Mouse (Mus musculus): ENCODE results near the gene Crybg2. TPM values are rescaled to one million over a fixed set of nuclear protein-coding genes. Genes with fewer than 3 reads are reported as not detected.

Gene Crybg2
- total and polyA plus RNA-seq, 2 experiments: 1.4 to 1.6 TPM

DNA sequence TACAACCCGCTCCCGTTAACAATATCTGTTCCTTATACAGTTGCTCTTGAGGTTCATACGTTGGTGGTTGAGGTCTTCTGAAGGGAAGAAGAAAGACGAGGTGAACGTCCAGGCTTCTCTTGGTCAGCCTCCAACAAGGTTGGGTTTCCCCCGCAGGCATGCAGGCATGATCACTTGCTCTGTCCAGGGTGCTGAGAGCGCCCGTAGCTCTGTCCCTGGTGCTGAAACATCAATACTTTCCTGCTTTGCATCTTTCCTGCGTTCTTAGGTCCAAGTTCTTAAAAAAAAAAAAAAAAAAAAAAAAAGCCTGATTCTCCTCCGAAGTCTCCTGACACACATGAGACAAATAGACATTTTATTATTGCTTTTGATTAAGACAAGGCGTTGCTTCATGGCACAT lies 40.0 kb upstream of the Crybg2 start:
- WGBS: 4% methylated on average over 11 of the region's 11 CpGs
- H3K27me3 ChIP-seq (ENCODE audit: control insufficient read depth, insufficient read depth, low read length): peaks cover 28% of the 10 kb centered on the region

DNA sequence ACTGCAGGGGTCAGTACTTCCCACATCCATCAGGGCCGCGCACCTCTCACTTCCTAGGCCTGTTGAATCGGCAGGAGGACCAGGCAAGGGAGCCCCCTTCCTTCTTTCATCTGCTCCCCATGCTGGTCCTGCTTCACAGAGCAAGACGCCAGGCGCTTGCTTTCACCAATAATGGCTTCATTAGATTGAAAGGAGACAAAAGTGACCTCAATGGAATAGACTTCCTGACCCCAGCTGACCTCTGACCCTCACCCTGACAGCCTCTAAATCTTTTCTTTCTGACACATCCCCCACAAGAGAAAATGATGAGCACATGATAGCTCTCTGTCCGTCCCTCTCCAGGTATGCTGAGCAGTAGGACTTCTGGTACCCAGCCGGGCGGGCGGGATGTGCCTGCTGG lies 34.8 kb upstream of the Crybg2 start:
- 70% methylated on average over 9 of the region's 9 CpGs for WGBS
- no peak for DNase-seq (ENCODE audit: extremely low read depth, low read depth, low spot score)
- Histone ChIP-seq H3K27ac (replicated peaks; ENCODE audit: insufficient read depth, low read depth, low read length) (no peak overlapping the region), H3K4me1 (ENCODE audit: control insufficient read depth, insufficient read depth, low read length) (no peaks in the 10 kb centered on the region), H3K27me3 (ENCODE audit: control insufficient read depth, insufficient read depth, low read length) (no peaks in the 10 kb centered on the region), H3K9ac (ENCODE audit: low read depth, low read length) (no peak overlapping the region), H3K4me3 (ENCODE audit: insufficient read depth, low read depth, low read length) (no peak overlapping the region), H3K79me2 (ENCODE audit: control insufficient read depth, insufficient read depth, low read length) (no peaks in the 10 kb centered on the region), H3K36me3 (ENCODE audit: control insufficient read depth, insufficient read depth, low read length) (no peaks in the 10 kb centered on the region)
- TF ChIP-seq POLR2A (IDR thresholded peaks at IDR 0.05; ENCODE audit: extremely low read depth, insufficient read depth, low read length) (no peak), CTCF (IDR thresholded peaks at IDR 0.05; ENCODE audit: low read depth, low read length) (no peak)

More for the DNA sequence above, 40.0 kb upstream of the Crybg2 start:
- H3K79me2 ChIP-seq (ENCODE audit: control insufficient read depth, insufficient read depth, low read length): no peaks in the 10 kb centered on the region
- no peak overlapping the region for H3K9ac ChIP-seq (ENCODE audit: low read depth, low read length)
- no peaks in the 10 kb centered on the region for H3K4me1 ChIP-seq (ENCODE audit: control insufficient read depth, insufficient read depth, low read length)
- peak; percentile 29 for DNase-seq (ENCODE audit: extremely low read depth, low read depth, low spot score)
- TF ChIP-seq POLR2A (IDR thresholded peaks at IDR 0.05; ENCODE audit: extremely low read depth, insufficient read depth, low read length): no peak
- peak; percentile 41 for TF ChIP-seq CTCF (IDR thresholded peaks at IDR 0.05; ENCODE audit: low read depth, low read length)
- no peaks in the 10 kb centered on the region for H3K36me3 ChIP-seq (ENCODE audit: control insufficient read depth, insufficient read depth, low read length)
- no peak overlapping the region for H3K4me3 ChIP-seq (ENCODE audit: insufficient read depth, low read depth, low read length)
- H3K27ac ChIP-seq (replicated peaks; ENCODE audit: insufficient read depth, low read depth, low read length): no peak overlapping the region

- Histone ChIP-seq H3K9ac (ENCODE audit: low read depth, low read length) (no peak overlapping the region), H3K27me3 (ENCODE audit: control insufficient read depth, insufficient read depth, low read length) (0 out of 2 replicates have a peak, but pooled peaks cover 6% of the 10 kb centered on the region), H3K79me2 (ENCODE audit: control insufficient read depth, insufficient read depth, low read length) (no peaks in the 10 kb centered on the region), H3K27ac (replicated peaks; ENCODE audit: insufficient read depth, low read depth, low read length) (no peak overlapping the region), H3K4me3 (ENCODE audit: insufficient read depth, low read depth, low read length) (no peak overlapping the region), H3K36me3 (ENCODE audit: control insufficient read depth, insufficient read depth, low read length) (no peaks in the 10 kb centered on the region), H3K4me1 (ENCODE audit: control insufficient read depth, insufficient read depth, low read length) (no peaks in the 10 kb centered on the region)
- no peak for DNase-seq (ENCODE audit: extremely low read depth, low read depth, low spot score)
- 4% methylated on average over 16 of the region's 16 CpGs for WGBS
- TF ChIP-seq POLR2A (IDR thresholded peaks at IDR 0.05; ENCODE audit: extremely low read depth, insufficient read depth, low read length) (no peak), CTCF (IDR thresholded peaks at IDR 0.05; ENCODE audit: low read depth, low read length) (peak; percentile 89)
Measured at GRCm38 (mm10) chr4:134035953-134036352, 24.7 kb upstream of the Crybg2 start.

DNA sequence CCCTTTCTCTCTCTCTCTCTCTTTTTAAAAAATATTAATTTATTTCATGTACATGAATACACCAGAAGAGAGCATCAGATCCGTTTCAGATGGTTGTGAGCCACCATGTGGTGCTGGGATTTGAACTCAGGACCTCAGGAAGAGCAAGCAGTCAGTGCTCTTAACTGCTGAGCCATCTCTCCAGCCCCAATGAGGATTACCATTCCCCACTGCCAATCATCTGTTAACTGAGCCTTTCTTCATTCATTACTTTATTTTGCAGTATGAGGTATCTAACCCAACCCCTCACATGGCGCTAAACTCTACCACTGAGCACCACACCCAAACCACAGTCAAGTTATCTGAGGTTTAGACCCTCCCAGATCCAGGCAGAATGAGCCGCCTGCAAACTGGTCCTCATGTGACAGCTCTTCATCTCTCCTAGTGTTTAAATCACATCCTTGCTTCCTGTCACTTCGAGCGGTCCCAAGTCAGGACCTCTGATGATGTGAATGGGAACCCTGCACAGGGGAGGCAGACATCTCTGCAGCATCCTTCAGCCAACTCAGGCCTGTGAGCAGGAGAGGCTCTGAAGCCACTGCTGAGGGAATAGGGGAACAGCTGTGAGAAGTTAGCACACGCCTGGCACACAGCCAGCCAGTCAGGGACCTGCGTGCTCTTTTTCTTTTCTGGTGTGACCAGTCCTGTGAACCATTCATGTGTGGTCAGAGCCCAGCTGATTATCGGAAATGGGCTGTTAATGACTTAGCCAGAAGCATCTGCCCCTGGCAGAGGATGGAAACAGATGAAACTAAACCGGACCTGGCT lies 19.1 kb upstream of the Crybg2 start:
- H3K4me3 ChIP-seq (ENCODE audit: insufficient read depth, low read depth, low read length): no peak overlapping the region
- no peak for TF ChIP-seq POLR2A (IDR thresholded peaks at IDR 0.05; ENCODE audit: extremely low read depth, insufficient read depth, low read length)
- no peak for TF ChIP-seq CTCF (IDR thresholded peaks at IDR 0.05; ENCODE audit: low read depth, low read length)
- no peaks in the 10 kb centered on the region for H3K36me3 ChIP-seq (ENCODE audit: control insufficient read depth, insufficient read depth, low read length)
- WGBS: 56% methylated on average over 9 of the region's 9 CpGs
- H3K27ac ChIP-seq (replicated peaks; ENCODE audit: insufficient read depth, low read depth, low read length): no peak overlapping the region
- no peak overlapping the region for H3K9ac ChIP-seq (ENCODE audit: low read depth, low read length)
- H3K79me2 ChIP-seq (ENCODE audit: control insufficient read depth, insufficient read depth, low read length): no peaks in the 10 kb centered on the region
- no peaks in the 10 kb centered on the region for H3K4me1 ChIP-seq (ENCODE audit: control insufficient read depth, insufficient read depth, low read length)
- DNase-seq (ENCODE audit: extremely low read depth, low read depth, low spot score): no peak
- H3K27me3 ChIP-seq (ENCODE audit: control insufficient read depth, insufficient read depth, low read length): 0 out of 2 replicates have a peak, but pooled peaks cover 6% of the 10 kb centered on the region

- no peaks in the 10 kb centered on the region for H3K4me1 ChIP-seq (ENCODE audit: control insufficient read depth, insufficient read depth, low read length)
- H3K27ac ChIP-seq (replicated peaks; ENCODE audit: insufficient read depth, low read depth, low read length): no peak overlapping the region
- TF ChIP-seq CTCF (IDR thresholded peaks at IDR 0.05; ENCODE audit: low read depth, low read length) (no peak), POLR2A (IDR thresholded peaks at IDR 0.05; ENCODE audit: extremely low read depth, insufficient read depth, low read length) (no peak)
- H3K27me3 ChIP-seq (ENCODE audit: control insufficient read depth, insufficient read depth, low read length): 0 out of 2 replicates have a peak, but pooled peaks cover 5% of the 10 kb centered on the region
- no peak for DNase-seq (ENCODE audit: extremely low read depth, low read depth, low spot score)
- no peak overlapping the region for H3K4me3 ChIP-seq (ENCODE audit: insufficient read depth, low read depth, low read length)
- no peak overlapping the region for H3K9ac ChIP-seq (ENCODE audit: low read depth, low read length)
- H3K79me2 ChIP-seq (ENCODE audit: control insufficient read depth, insufficient read depth, low read length): no peaks in the 10 kb centered on the region
- H3K36me3 ChIP-seq (ENCODE audit: control insufficient read depth, insufficient read depth, low read length): no peaks in the 10 kb centered on the region
- 59% methylated on average over 2 of the region's 2 CpGs for WGBS
Measured at GRCm38 (mm10) chr4:134043041-134043440, 17.6 kb upstream of the Crybg2 start.

- Histone ChIP-seq H3K4me1 (ENCODE audit: control insufficient read depth, insufficient read depth, low read length) (no peaks in the 10 kb centered on the region), H3K79me2 (ENCODE audit: control insufficient read depth, insufficient read depth, low read length) (no peaks in the 10 kb centered on the region), H3K4me3 (ENCODE audit: insufficient read depth, low read depth, low read length) (no peak overlapping the region), H3K27ac (replicated peaks; ENCODE audit: insufficient read depth, low read depth, low read length) (no peak overlapping the region), H3K27me3 (ENCODE audit: control insufficient read depth, insufficient read depth, low read length) (no peaks in the 10 kb centered on the region), H3K9ac (ENCODE audit: low read depth, low read length) (no peak overlapping the region), H3K36me3 (ENCODE audit: control insufficient read depth, insufficient read depth, low read length) (no peaks in the 10 kb centered on the region)
- 79% methylated on average over 5 of the region's 5 CpGs for WGBS
- TF ChIP-seq POLR2A (IDR thresholded peaks at IDR 0.05; ENCODE audit: extremely low read depth, insufficient read depth, low read length) (no peak), CTCF (IDR thresholded peaks at IDR 0.05; ENCODE audit: low read depth, low read length) (no peak)
- no peak for DNase-seq (ENCODE audit: extremely low read depth, low read depth, low spot score)
Measured at GRCm38 (mm10) chr4:134047648-134048047, 13.0 kb upstream of the Crybg2 start.
